Mouse (Mus musculus): ENCODE results near the gene Saysd1. TPM values are rescaled to one million over a fixed set of nuclear protein-coding genes. Genes with fewer than 3 reads are reported as not detected.

The Saysd1 gene
- polyA plus RNA-seq, 1 experiment from 2014 or later: 14.6 TPM

GRCm38 (mm10) chr14:20179080-20179479, 40.7 kb upstream of the Saysd1 start:
- Histone ChIP-seq H3K9me3 (ENCODE audit: control insufficient read depth, low read length) (no peaks in the 10 kb centered on the region), H3K4me2 (ENCODE audit: low read depth, low read length) (peak overlapping the region; percentile 97), H3K36me3 (ENCODE audit: control insufficient read depth, insufficient read depth, low read length) (no peaks in the 10 kb centered on the region), H3K4me3 (ENCODE audit: low read depth, low read length) (no peak overlapping the region), H3K4me1 (ENCODE audit: control insufficient read depth, insufficient read depth, low read length) (0 out of 2 replicates have a peak, but pooled peaks cover 3% of the 10 kb centered on the region), H3K27ac (replicated peaks; ENCODE audit: low read depth, low read length) (no peak overlapping the region), H3K27me3 (replicated peaks; ENCODE audit: control insufficient read depth, insufficient read depth, low read length) (no peaks in the 10 kb centered on the region), H3K9ac (ENCODE audit: low read depth, low read length) (no peak overlapping the region)
- ATAC-seq (ENCODE audit: low read depth): no peak
- no peak for DNase-seq (ENCODE audit: low spot score)
- 34% methylated on average over 3 of the region's 3 CpGs for WGBS

- no peaks in the 10 kb centered on the region for H3K9me3 ChIP-seq (ENCODE audit: control insufficient read depth, low read length)
- H3K4me3 ChIP-seq (ENCODE audit: low read depth, low read length): no peak overlapping the region
- no peak for ATAC-seq (ENCODE audit: low read depth)
- no peaks in the 10 kb centered on the region for H3K36me3 ChIP-seq (ENCODE audit: control insufficient read depth, insufficient read depth, low read length)
- no peak overlapping the region for H3K27ac ChIP-seq (replicated peaks; ENCODE audit: low read depth, low read length)
- WGBS: 20% methylated on average over 4 of the region's 4 CpGs
- H3K4me2 ChIP-seq (ENCODE audit: low read depth, low read length): peak overlapping the region; percentile 97; the same call in 1 of the 2 replicates
- DNase-seq (ENCODE audit: low spot score): no peak
- no peaks in the 10 kb centered on the region for H3K27me3 ChIP-seq (replicated peaks; ENCODE audit: control insufficient read depth, insufficient read depth, low read length)
- no peak overlapping the region for H3K9ac ChIP-seq (ENCODE audit: low read depth, low read length)
- H3K4me1 ChIP-seq (ENCODE audit: control insufficient read depth, insufficient read depth, low read length): 0 out of 2 replicates have a peak, but pooled peaks cover 3% of the 10 kb centered on the region
Observed at GRCm38 (mm10) chr14:20178593-20178992, 40.3 kb upstream of the Saysd1 start.

GRCm38 (mm10) chr14:20177494-20178123, 39.3 kb upstream of the Saysd1 start:
- Histone ChIP-seq H3K4me2 (ENCODE audit: low read depth, low read length) (no peak overlapping the region), H3K27ac (replicated peaks; ENCODE audit: low read depth, low read length) (no peak overlapping the region), H3K27me3 (replicated peaks; ENCODE audit: control insufficient read depth, insufficient read depth, low read length) (no peaks in the 10 kb centered on the region), H3K4me1 (ENCODE audit: control insufficient read depth, insufficient read depth, low read length) (0 out of 2 replicates have a peak, but pooled peaks cover 3% of the 10 kb centered on the region), H3K4me3 (ENCODE audit: low read depth, low read length) (no peak overlapping the region), H3K9me3 (ENCODE audit: control insufficient read depth, low read length) (no peaks in the 10 kb centered on the region), H3K36me3 (ENCODE audit: control insufficient read depth, insufficient read depth, low read length) (no peaks in the 10 kb centered on the region), H3K9ac (ENCODE audit: low read depth, low read length) (no peak overlapping the region)
- peak; percentile 31 for DNase-seq (ENCODE audit: low spot score)
- WGBS: 66% methylated on average over 9 of the region's 9 CpGs
- ATAC-seq (ENCODE audit: low read depth): no peak

GRCm38 (mm10) chr14:20175705-20176104, 37.4 kb upstream of the Saysd1 start:
- ATAC-seq (ENCODE audit: low read depth) (no peak), DNase-seq (ENCODE audit: low spot score) (no peak)
- WGBS: 86% methylated on average over 4 of the region's 4 CpGs
- Histone ChIP-seq H3K9me3 (ENCODE audit: control insufficient read depth, low read length) (no peaks in the 10 kb centered on the region), H3K27me3 (replicated peaks; ENCODE audit: control insufficient read depth, insufficient read depth, low read length) (no peaks in the 10 kb centered on the region), H3K27ac (replicated peaks; ENCODE audit: low read depth, low read length) (no peak overlapping the region), H3K4me1 (ENCODE audit: control insufficient read depth, insufficient read depth, low read length) (0 out of 2 replicates have a peak, but pooled peaks cover 2% of the 10 kb centered on the region), H3K9ac (ENCODE audit: low read depth, low read length) (no peak overlapping the region), H3K36me3 (ENCODE audit: control insufficient read depth, insufficient read depth, low read length) (no peaks in the 10 kb centered on the region), H3K4me3 (ENCODE audit: low read depth, low read length) (no peak overlapping the region), H3K4me2 (ENCODE audit: low read depth, low read length) (no peak overlapping the region)

- no peak overlapping the region for H3K4me2 ChIP-seq (ENCODE audit: low read depth, low read length)
- H3K4me1 ChIP-seq (ENCODE audit: control insufficient read depth, insufficient read depth, low read length): no peaks in the 10 kb centered on the region
- DNase-seq (ENCODE audit: low spot score) (no peak), ATAC-seq (ENCODE audit: low read depth) (no peak)
- H3K4me3 ChIP-seq (ENCODE audit: low read depth, low read length): no peak overlapping the region
- H3K36me3 ChIP-seq (ENCODE audit: control insufficient read depth, insufficient read depth, low read length): no peaks in the 10 kb centered on the region
- H3K27ac ChIP-seq (replicated peaks; ENCODE audit: low read depth, low read length): no peak overlapping the region
- H3K9me3 ChIP-seq (ENCODE audit: control insufficient read depth, low read length): no peaks in the 10 kb centered on the region
- no peaks in the 10 kb centered on the region for H3K27me3 ChIP-seq (replicated peaks; ENCODE audit: control insufficient read depth, insufficient read depth, low read length)
- no peak overlapping the region for H3K9ac ChIP-seq (ENCODE audit: low read depth, low read length)
- WGBS: 91% methylated on average over 7 of the region's 7 CpGs
Observed at GRCm38 (mm10) chr14:20175114-20175513, 36.8 kb upstream of the Saysd1 start.

- Histone ChIP-seq H3K4me2 (ENCODE audit: low read depth, low read length) (no peak overlapping the region), H3K27me3 (replicated peaks; ENCODE audit: control insufficient read depth, insufficient read depth, low read length) (no peaks in the 10 kb centered on the region), H3K4me1 (ENCODE audit: control insufficient read depth, insufficient read depth, low read length) (no peaks in the 10 kb centered on the region), H3K9ac (ENCODE audit: low read depth, low read length) (no peak overlapping the region), H3K36me3 (ENCODE audit: control insufficient read depth, insufficient read depth, low read length) (no peaks in the 10 kb centered on the region), H3K4me3 (ENCODE audit: low read depth, low read length) (no peak overlapping the region), H3K9me3 (ENCODE audit: control insufficient read depth, low read length) (no peaks in the 10 kb centered on the region), H3K27ac (replicated peaks; ENCODE audit: low read depth, low read length) (no peak overlapping the region)
- DNase-seq (ENCODE audit: low spot score) (no peak), ATAC-seq (ENCODE audit: low read depth) (no peak)
- whole genome bisulfite sequencing: 84% methylated on average over 6 of the region's 6 CpGs
Observed at GRCm38 (mm10) chr14:20174696-20175095, 36.4 kb upstream of the Saysd1 start.

GRCm38 (mm10) chr14:20173873-20174490, 35.6 kb upstream of the Saysd1 start:
- H3K36me3 ChIP-seq (ENCODE audit: control insufficient read depth, insufficient read depth, low read length): no peaks in the 10 kb centered on the region
- no peaks in the 10 kb centered on the region for H3K27me3 ChIP-seq (replicated peaks; ENCODE audit: control insufficient read depth, insufficient read depth, low read length)
- no peak overlapping the region for H3K4me2 ChIP-seq (ENCODE audit: low read depth, low read length)
- no peak overlapping the region for H3K9ac ChIP-seq (ENCODE audit: low read depth, low read length)
- WGBS: 87% methylated on average over 14 of the region's 14 CpGs
- H3K4me3 ChIP-seq (ENCODE audit: low read depth, low read length): no peak overlapping the region
- no peak for DNase-seq (ENCODE audit: low spot score)
- no peaks in the 10 kb centered on the region for H3K9me3 ChIP-seq (ENCODE audit: control insufficient read depth, low read length)
- no peaks in the 10 kb centered on the region for H3K4me1 ChIP-seq (ENCODE audit: control insufficient read depth, insufficient read depth, low read length)
- H3K27ac ChIP-seq (replicated peaks; ENCODE audit: low read depth, low read length): no peak overlapping the region
- ATAC-seq (ENCODE audit: low read depth): no peak

GRCm38 (mm10) chr14:20172924-20173323, 34.6 kb upstream of the Saysd1 start:
- ATAC-seq (ENCODE audit: low read depth) (no peak), DNase-seq (ENCODE audit: low spot score) (no peak)
- Histone ChIP-seq H3K4me2 (ENCODE audit: low read depth, low read length) (no peak overlapping the region), H3K9ac (ENCODE audit: low read depth, low read length) (no peak overlapping the region), H3K9me3 (ENCODE audit: control insufficient read depth, low read length) (no peaks in the 10 kb centered on the region), H3K27me3 (replicated peaks; ENCODE audit: control insufficient read depth, insufficient read depth, low read length) (no peaks in the 10 kb centered on the region), H3K27ac (replicated peaks; ENCODE audit: low read depth, low read length) (no peak overlapping the region), H3K4me3 (ENCODE audit: low read depth, low read length) (no peak overlapping the region), H3K36me3 (ENCODE audit: control insufficient read depth, insufficient read depth, low read length) (no peaks in the 10 kb centered on the region), H3K4me1 (ENCODE audit: control insufficient read depth, insufficient read depth, low read length) (no peaks in the 10 kb centered on the region)
- WGBS: 63% methylated on average over 4 of the region's 4 CpGs

GRCm38 (mm10) chr14:20172509-20172908, 34.2 kb upstream of the Saysd1 start:
- DNase-seq (ENCODE audit: low spot score) (no peak), ATAC-seq (ENCODE audit: low read depth) (no peak)
- WGBS: 45% methylated on average over 5 of the region's 5 CpGs
- no peaks in the 10 kb centered on the region for H3K27me3 ChIP-seq (replicated peaks; ENCODE audit: control insufficient read depth, insufficient read depth, low read length)
- H3K9ac ChIP-seq (ENCODE audit: low read depth, low read length): no peak overlapping the region
- H3K27ac ChIP-seq (replicated peaks; ENCODE audit: low read depth, low read length): no peak overlapping the region
- H3K4me2 ChIP-seq (ENCODE audit: low read depth, low read length): no peak overlapping the region
- H3K36me3 ChIP-seq (ENCODE audit: control insufficient read depth, insufficient read depth, low read length): no peaks in the 10 kb centered on the region
- H3K4me3 ChIP-seq (ENCODE audit: low read depth, low read length): no peak overlapping the region
- H3K9me3 ChIP-seq (ENCODE audit: control insufficient read depth, low read length): no peaks in the 10 kb centered on the region
- no peaks in the 10 kb centered on the region for H3K4me1 ChIP-seq (ENCODE audit: control insufficient read depth, insufficient read depth, low read length)
